In genomic region chr4:137857116-137857515, GRCm38 (mm10) we compare ENCODE assay signal across 8 mouse cellular contexts. TPM values are rescaled to one million over a fixed set of nuclear protein-coding genes. Genes with fewer than 3 reads are reported as not detected.
A peak's percentile ranks its signal among the peaks of the same experiment; 100 is the strongest.
DNase-seq lines count a peak whose midpoint lies in the region; ATAC-seq lines count a peak whose summit lies in the region.

No protein-coding gene starts in this region.

- no peak for ATAC-seq in midbrain, embryonic 11.5 days (ENCODE audit: low FRiP score)
- no peak for ATAC-seq in midbrain, embryonic 15.5 days (replicated peaks)
- ATAC-seq in megakaryocyte progenitor cell, adult 5-6 weeks (replicated peaks; ENCODE audit: poor library complexity) = peak; percentile 49

- DNase-seq in cerebellum, postnatal 10 days = peak; percentile 63 to 64
- DNase-seq in cerebellum, adult 11 months = no peak
- peak; percentile 90 for DNase-seq in midbrain, embryonic 11.5 days (ENCODE audit: low spot score, missing footprints)
- peak; percentile 66 for DNase-seq in embryo, embryonic 11 days
- peak; percentile 69 to 70 for DNase-seq in thymus, postnatal 36 days
- no peak for DNase-seq in layer of hippocampus, adult 11-12 months (ENCODE audit: low spot score)

- WGBS in midbrain, embryonic 11.5 days = 20% methylated on average over 7 of the region's 7 CpGs
- 29% methylated on average over 7 of the region's 7 CpGs for WGBS in midbrain, embryonic 15.5 days

- H3K4me2 ChIP-seq in midbrain, embryonic 11.5 days = no peak overlapping the region
- H3K4me2 ChIP-seq in midbrain, embryonic 15.5 days = no peak overlapping the region

- no peaks in the 10 kb centered on the region for H3K36me3 ChIP-seq in midbrain, embryonic 11.5 days (ENCODE audit: control insufficient read depth, insufficient read depth, low read length)
- H3K36me3 ChIP-seq in midbrain, embryonic 15.5 days (replicated peaks) = no peaks in the 10 kb centered on the region

- H3K9me3 ChIP-seq in midbrain, embryonic 11.5 days (ENCODE audit: control insufficient read depth, low read length) = no peaks in the 10 kb centered on the region
- H3K9me3 ChIP-seq in midbrain, embryonic 15.5 days = no peaks in the 10 kb centered on the region

- H3K9ac ChIP-seq in midbrain, embryonic 11.5 days (ENCODE audit: low read length) = no peak overlapping the region
- no peak overlapping the region for H3K9ac ChIP-seq in midbrain, embryonic 15.5 days

- H3K27ac ChIP-seq in midbrain, embryonic 11.5 days (ENCODE audit: low read depth, low read length) = no peak overlapping the region
- H3K27ac ChIP-seq in midbrain, embryonic 15.5 days = no peak overlapping the region

- H3K4me1 ChIP-seq in midbrain, embryonic 11.5 days (ENCODE audit: control insufficient read depth, insufficient read depth, low read length) = no peaks in the 10 kb centered on the region
- H3K4me1 ChIP-seq in midbrain, embryonic 15.5 days = peaks cover 7% of the 10 kb centered on the region; the same call in 1 of the 2 replicates

- no peak overlapping the region for H3K4me3 ChIP-seq in midbrain, embryonic 11.5 days (ENCODE audit: low read depth, low read length)
- no peak overlapping the region for H3K4me3 ChIP-seq in midbrain, embryonic 15.5 days

- no peaks in the 10 kb centered on the region for H3K27me3 ChIP-seq in midbrain, embryonic 11.5 days (ENCODE audit: control insufficient read depth, insufficient read depth, low read length)
- H3K27me3 ChIP-seq in midbrain, embryonic 15.5 days (replicated peaks) = no peaks in the 10 kb centered on the region

RNA-seq across cellular contexts. Expression of gene Ece1, which starts 4.9 kb away (rescaled TPM):
- polyA plus RNA-seq in midbrain, embryonic 11.5 days (2014; fragmentation: Nextera tagmentation; extraction: Ambion mirVana) = 26.6 and 27.5 TPM in 2 replicates
- 20.7 and 23.1 TPM in 2 replicates for polyA plus RNA-seq in midbrain, embryonic 15.5 days (2015; fragmentation: Nextera tagmentation; extraction: Ambion mirVana)
- total RNA-seq in megakaryocyte progenitor cell, adult 5-6 weeks (2015) = 6.2 and 7.3 TPM in 2 replicates
- total RNA-seq in megakaryocyte progenitor cell, adult 5-6 weeks (2017) = 2.9 and 3.2 TPM in 2 replicates

Comparison
In these comparisons a context has a peak if more than half of its experiments do, and no peak if none do; other contexts are left out.
1. DNase-seq: peak in cerebellum, postnatal 10 days (2 of 2), midbrain, embryonic 11.5 days (single experiment), embryo, embryonic 11 days (single experiment) and thymus, postnatal 36 days (2 of 2); none in cerebellum, adult 11 months (single experiment) and layer of hippocampus, adult 11-12 months (single experiment).